Mouse (Mus musculus) cerebellum, adult (tissue): Measurements from ENCODE around the gene Akap6.

Experiments
- ATAC-seq: cut with Nextera tagmentation; 2 replicates; pipeline ENCODE4 v1.9.2; 2017; ENCODE audit warnings: mild to moderate bottlenecking, moderate library complexity, mixed read lengths; ENCODE audit not compliant: insufficient number of reproducible peaks, low FRiP score, low TSS enrichment

The Akap6 gene

GRCm38 (mm10) chr12:52774382-52774781 is 75.2 kb downstream of the Akap6 start:
- no peak for ATAC-seq

- ATAC-seq = no peak
Measured at GRCm38 (mm10) chr12:52780216-52780615, 81.0 kb downstream of the Akap6 start.

DNA sequence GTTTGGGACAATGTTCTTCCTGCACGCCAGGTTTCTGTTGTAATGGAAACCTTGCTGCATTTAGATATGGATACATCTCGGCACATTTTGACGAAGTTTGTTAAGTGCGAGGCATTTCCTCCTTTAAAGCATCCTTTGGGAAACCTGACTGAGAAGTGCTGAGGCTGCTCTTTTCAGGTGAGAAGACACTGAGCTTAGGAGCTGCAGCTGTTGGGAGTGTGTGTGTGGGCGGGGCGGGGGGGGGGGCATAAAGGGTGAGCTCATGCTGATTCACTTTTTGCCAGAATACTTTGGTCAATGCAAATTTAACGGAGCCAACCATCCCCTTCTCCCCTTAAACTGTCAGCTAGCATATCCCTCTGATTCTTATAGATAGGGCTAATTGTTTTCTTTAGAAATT is 81.9 kb downstream of the Akap6 start:
- ATAC-seq = no peak

DNA sequence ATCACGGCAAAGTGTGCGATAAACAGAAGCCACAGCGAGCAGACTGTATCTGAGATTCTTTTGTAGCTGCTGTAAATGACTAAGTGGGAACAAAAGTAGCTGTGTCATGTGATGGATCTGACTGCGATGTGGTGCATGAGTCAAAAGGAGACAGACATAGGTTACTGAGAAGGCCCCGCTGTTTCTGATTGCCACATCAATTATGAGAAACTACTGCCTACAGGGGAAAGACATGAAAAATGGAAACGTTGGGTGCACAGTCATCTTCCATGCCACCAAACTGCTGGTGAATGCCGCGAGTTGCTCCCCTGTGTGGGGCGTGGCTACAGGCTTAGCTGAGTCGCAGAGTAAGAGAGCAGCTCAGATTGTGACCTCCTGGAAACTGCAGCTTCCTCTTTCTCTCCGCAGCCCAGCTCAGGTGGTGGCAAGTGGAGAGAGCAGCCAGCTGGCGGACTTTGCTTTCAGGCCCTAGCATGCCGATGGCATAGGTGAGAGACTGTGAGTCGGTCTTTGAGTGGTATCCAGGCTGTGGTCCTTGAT is 83.8 kb downstream of the Akap6 start:
- peak; percentile 89 for ATAC-seq

DNA sequence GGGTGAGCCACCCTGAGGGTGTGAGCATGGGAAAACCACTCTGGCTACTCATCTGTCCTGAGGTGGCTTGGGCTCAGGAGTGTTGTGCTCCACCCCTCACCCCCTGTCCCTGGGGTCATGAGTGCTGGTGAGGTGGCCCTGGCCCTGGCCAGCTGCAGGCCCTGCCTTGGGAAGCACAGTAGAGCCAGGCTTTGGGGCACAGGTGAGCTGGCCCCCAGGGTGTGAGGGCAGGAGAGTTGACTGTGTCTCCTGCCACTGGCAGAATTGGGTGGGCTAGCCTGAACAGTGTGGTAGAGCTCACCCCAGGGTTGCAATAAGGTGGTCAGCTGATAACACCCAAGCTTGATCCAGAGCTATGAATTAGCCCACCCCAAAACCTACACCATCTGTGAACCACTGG is 86.0 kb downstream of the Akap6 start:
- no peak for ATAC-seq

DNA sequence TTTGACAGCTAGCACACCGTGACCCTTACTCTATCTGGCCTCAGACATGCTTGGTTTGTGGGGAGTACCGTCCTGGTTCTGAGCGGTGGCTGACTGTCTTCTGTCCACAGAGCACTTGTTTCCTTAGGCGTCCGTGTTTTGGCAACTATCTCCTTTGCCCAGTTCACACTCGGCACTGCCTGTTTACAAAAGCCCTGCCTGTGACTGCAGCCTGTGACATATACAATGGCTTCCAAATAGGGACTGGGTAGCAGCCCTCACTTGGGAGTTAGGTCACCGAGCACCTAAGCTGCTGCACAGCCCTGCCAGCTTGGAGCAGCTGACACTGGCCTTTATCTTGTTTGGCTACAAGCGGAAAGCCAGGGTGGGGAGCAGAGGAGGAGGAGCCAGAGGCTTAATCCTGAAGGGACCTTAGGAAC is 91.2 kb downstream of the Akap6 start:
- ATAC-seq = peak; percentile 89

DNA sequence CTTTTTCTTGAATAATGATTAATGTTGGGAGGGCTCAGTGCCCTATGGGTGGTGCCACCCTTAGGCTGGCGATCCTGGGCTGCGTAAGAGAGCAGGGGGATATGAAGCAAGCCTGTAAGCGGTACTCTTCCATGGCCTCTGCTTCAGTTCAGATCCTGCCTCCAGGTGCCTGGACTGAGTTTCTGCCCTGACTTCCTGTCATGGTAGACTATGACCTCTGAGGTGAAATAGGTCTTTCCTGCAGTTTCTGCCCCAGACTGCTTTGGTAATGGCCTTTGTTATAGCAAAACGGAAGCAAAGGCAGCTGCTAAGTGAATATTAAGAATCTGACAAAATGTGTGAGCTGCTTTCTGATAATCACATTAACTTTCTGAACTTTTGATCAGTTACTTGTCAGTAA is 94.9 kb downstream of the Akap6 start:
- no peak for ATAC-seq

- ATAC-seq = no peak
Measured at GRCm38 (mm10) chr12:52795551-52796470, 96.6 kb downstream of the Akap6 start.

DNA sequence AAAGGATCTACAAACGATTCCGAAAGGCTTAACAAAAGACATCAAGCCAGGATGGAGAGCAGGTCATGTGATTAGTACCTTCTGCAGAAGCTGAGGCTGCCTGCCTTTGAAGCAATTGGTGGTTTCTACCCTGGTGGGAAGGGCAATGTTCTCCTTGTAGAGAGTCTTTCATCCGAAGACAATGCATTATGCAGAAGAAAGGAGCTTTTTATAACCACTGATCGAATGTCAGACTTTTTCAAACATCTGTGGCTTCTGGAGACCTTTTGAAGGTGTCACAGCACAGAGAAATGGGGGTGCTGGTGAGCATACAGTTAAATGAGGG is 97.2 kb downstream of the Akap6 start:
- no peak for ATAC-seq

DNA sequence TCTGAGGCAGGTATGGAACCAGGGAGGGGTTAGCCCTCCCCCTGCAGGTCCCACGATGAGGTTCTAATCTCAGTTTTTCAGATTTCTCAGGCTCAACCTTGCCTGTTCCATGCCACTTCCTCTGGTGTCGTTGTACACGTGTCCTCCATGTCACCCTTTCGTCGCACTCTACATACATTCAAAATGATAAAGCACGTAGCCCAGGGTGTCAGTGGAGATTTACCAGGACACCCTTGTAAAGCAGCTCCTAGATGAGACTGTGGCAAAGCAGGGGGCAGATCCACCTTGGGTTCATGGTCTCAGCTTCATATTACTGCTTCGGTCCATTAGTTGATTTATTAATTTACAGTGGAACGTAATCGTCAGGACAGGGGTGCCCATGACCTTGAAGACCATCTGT is 100.5 kb downstream of the Akap6 start:
- no peak for ATAC-seq

DNA sequence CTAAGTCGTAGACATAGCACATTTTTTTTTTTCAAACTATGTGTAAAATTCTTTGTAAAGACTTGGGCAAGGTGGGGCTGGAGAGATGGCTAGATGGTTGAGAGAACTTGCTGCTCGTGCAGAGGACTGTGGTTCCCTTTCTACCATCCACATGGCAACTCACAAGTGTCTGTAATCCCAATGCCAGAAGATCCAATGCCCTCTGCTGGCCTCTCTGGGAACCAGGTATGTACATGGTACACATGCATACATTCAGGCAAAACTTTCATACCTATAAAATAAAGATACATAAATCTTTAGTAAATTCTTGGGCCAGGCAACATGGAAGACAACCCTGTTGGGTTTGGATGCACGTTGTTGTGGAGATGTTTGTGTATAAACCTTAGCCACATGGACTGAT is 107.1 kb downstream of the Akap6 start:
- ATAC-seq = no peak

DNA sequence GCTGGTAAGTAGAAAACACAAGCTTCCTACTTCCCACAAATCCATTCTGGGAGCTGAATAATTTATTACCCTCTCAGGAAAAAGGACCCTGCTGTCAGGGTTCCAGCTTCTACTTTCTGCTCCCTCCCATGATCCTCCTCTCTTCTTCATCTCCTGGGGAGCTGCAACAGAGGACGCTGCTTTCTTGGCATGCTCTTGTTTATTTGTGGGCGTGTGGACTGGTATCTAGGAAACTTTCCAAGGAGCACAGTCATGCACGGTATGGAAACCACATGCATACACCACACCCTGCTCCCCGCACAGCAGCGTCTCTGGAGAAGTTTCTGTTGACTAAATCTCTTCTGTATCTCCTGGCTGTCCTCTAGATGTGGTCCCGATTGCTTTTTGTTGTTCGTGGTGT is 119.4 kb downstream of the Akap6 start:
- ATAC-seq = no peak

DNA sequence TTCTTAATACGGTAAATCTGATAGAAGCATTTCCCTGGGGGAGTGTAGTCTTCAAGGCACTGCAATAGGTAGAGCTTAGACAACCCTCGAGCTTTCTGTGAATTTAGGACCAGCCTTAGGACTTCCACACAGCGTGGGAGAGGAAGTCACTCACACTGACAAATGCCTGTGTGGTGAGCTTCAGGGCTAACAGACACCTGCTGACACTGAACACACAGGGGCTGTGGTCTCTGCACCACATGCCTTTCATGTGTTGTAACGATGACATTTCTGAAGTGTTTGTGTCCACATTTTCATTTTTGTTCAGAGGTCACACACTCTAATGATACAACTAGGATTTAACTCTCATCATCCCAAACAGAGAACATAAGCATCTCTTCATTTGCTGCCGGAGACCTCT is 125.6 kb downstream of the Akap6 start:
- no peak for ATAC-seq

- ATAC-seq = no peak
Measured at GRCm38 (mm10) chr12:52828944-52829736, 130.0 kb downstream of the Akap6 start.

- ATAC-seq = no peak
Measured at GRCm38 (mm10) chr12:52831782-52832181, 132.6 kb downstream of the Akap6 start.

- ATAC-seq = peak; percentile 77
Measured at GRCm38 (mm10) chr12:52832230-52832629, 133.0 kb downstream of the Akap6 start.

GRCm38 (mm10) chr12:52833141-52833540 is 134.0 kb downstream of the Akap6 start:
- ATAC-seq = no peak

GRCm38 (mm10) chr12:52834074-52834473 is 134.9 kb downstream of the Akap6 start:
- no peak for ATAC-seq

GRCm38 (mm10) chr12:52834781-52835279 is 135.6 kb downstream of the Akap6 start:
- no peak for ATAC-seq

DNA sequence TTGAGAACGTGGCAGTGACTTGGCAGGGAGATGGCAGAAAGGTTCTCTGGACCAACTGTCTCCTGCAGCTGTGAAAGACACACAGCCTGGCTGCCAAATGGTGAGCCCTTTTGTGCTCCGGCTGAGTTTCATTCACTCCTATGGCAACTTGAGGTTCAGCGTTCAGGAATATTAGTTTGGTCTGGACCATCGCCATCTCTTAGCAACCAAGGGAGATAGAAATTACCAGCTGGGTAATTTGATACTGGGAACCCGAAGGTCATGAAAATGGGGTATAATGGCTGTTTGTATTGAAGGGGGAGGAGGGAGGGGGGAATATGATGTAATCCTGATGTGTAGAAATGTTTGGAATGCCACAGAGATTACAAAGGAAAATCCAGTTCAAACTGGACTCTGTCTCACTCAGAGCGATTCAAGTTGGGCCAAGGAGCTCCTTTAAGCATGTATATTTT is 136.1 kb downstream of the Akap6 start:
- no peak for ATAC-seq

GRCm38 (mm10) chr12:52835914-52836546 is 136.8 kb downstream of the Akap6 start:
- ATAC-seq = no peak
